Mouse (Mus musculus): ENCODE measurements at regions not wholly inside any gene's neighbourhood (a gene's known extent, or its start where the extent isn't known, plus 50 kb on each side); places are given as distances from the start of the nearest gene placed in this dataset.

DNA sequence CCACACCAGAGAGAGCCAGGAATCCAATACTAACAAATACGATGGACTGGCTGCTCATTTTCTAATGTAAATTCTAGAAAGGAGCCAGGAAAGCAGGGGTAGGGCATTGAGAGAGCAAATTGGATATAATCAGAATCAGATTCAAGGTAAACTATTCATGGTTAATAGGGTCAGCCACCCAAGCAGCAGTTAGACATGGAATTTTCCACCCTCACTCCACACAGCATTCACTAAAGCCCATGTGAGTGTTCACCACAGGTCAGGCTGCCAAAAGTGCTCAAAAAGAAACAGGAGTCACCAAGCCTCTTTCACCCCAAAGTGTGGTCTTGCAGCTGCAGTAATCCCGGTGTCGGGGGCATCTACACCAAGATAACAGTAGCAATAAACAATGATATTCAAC is 596.9 kb downstream of the Tox3 start:
- DNase-seq: no peak

DNA sequence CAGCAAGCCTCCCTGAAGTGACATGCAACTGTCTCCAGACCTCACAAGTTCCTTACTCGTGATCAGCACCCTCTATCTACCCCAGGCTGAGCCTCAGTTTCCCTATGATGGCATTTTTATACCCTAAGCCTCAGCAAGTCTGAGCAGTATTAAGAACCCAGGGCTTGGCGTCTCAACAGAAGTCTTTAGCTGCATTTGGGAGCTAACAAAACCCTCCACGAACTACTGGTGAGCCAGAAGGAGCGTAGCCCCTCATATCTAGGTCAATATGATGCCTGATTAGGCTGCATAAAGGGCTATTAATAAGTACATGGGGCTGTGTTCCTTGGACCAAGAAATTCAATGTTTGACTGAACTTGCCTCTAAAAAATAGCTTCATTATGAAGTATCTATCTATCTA is 600.4 kb downstream of the Tox3 start:
- DNase-seq: no peak

DNA sequence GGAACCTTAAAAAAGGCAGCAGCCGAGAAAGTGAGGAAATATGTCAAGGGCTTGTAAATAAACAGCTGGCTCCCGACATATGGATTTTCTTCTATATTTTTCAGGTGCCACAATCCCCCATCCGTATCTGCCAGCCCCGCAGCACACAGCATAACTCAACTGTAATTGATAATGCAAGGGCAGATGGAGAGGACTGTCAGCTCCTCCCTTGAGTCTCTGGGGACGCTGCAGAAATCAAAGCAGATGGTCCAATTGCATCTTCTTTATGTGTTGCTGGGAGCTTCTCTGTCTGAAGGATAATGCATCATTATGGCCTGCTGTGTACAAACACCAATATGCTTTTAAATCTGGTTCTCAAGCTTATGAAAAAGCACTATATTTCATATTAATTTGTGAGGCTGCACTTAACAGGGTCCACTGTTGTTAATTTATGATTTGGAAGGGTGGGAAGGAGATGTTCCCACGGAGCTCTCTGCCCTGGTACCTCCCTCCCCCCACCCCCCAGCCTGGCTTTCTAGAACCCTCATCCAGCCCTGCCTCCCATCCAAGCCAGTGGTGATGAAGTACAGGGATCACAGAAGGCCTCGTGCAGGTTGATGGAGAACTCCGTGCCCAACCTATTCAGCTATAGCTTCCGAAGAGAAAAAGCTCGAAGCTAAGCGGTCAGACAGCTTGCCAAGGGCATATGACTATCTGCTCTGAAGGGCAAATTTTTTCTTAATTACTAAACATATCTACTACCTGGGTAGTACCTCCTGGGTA is 603.7 kb downstream of the Tox3 start:
- DNase-seq: no peak

DNA sequence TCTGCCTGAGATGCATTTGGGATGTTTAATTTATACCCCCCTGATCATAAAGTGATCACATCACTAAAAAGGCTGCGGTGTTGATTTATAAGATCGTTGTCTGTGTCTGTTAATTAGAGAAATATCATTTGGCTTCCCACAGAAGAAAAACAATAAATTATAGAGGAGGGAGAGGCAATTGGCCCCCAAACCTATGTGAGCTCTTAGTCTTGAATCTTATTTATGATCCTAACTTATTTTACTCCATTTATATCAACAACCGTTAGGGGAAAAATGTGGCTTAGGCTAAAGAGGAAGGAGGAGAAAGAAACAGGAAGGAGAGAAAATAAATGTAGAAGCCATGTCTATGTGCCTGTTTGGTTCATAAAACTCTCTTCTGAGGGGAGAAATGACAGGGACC is 609.5 kb downstream of the Tox3 start:
- no peak for DNase-seq

DNA sequence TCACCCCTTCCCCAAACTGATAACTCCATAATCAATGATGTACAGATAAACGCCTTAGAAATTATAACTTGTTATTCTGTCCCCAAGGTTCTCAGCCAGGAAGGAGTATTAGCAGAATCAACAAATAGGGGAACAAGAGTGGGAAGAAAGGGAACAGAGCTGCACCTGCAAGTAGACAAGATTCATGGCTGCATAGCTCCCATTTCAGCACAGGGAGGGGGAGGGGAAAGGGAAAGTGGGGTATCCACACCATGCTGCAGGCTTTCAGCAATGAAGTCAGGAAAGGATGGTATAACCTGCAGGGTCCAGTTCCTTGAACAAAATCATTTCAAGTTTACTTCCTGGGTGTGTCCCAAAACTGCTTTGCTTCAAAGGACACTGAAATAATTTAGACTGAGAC is 610.5 kb downstream of the Tox3 start:
- no peak for DNase-seq

DNA sequence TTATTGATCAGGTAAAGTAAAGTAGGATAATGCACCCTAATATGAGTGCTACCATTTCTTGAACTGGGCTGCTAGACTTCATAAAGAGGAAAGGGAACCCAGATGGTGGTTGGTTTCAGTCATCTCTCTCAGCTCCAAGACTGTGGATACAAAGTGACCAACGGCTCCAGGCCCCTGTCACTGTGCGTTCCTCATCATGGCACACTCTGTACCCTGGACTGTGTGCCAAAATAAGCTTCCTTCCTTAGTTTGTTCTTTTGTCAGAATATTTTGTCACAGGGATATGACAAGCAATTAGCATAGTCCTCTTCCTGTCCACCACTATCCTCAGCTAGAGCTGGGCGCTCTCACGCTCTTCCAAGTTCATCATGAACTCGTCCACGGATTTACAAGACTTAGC is 620.9 kb downstream of the Tox3 start:
- no peak for DNase-seq

DNA sequence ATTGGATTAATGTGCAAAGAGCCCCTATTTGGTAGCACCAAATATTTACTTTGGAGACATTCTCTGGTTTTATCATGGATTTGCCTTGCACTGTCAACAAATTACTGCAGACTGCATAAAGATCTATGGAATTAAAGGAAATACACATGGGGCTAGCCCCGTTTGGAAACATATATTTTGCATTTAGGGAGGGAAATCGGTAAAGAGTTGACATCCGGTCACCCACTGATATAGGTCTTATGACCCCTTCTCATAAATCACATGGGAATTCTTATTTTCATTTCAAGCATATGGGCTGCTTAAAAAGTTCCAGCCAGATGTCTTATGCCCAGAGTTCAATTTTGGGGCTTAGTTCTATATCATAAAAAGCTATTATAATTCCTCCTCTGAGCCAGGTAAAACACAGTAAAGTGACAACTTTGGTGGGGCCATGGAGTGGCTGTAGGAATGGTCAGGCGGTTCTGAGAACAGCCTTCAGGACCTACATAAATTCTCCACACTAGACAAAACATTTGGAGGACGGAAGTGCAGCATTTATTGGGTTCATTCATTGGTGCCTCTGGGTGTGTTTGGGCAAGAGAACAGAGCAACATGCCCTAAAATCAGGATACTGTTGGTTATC is 626.3 kb downstream of the Tox3 start:
- no peak for DNase-seq

DNA sequence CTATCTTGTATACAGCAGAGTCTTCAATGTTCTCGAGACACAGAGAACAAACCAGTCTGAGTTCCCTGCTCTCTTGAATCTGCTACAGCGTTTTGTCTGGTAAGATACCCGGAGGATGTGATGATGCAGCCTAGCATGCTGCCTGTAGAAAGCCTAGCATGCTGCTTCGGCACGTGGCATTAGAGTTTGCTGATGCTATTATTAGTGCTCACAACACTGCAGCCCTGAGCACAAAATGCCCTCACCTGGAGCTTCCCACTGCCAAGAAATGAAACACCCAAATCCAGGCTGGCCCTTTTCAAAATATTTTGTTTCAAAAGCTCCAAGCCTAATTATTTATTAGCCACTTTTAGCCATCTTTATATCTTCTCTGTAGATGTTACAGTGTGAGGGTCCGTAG is 634.3 kb downstream of the Tox3 start:
- no peak for DNase-seq

DNA sequence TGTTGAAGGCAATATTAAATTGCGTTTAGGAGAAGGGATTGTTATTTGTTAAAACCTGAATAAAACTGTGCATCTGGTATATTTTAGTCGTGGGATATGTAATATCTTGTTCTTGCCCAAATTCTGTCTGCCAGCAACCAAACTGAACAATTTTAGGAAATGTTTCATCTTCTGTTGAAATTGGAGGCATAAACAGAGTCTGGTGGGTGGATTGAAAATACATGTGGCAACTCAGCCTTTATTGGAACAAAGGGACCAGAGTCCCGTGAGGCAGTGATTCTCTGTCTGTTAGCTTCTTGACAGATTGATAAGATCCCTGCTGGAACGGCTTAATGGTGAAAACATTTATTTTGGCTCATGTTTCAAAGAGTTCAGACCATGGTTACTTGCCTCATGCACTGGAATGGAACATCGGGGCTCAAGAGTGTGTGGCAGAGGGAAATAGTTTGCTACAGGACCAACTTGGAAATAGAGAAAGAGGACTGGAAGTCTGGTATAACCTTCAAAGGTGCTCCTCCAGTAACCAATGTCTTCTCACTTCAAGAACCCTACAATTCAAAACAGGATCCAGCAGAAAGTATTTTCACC is 640.7 kb downstream of the Tox3 start:
- DNase-seq: no peak

DNA sequence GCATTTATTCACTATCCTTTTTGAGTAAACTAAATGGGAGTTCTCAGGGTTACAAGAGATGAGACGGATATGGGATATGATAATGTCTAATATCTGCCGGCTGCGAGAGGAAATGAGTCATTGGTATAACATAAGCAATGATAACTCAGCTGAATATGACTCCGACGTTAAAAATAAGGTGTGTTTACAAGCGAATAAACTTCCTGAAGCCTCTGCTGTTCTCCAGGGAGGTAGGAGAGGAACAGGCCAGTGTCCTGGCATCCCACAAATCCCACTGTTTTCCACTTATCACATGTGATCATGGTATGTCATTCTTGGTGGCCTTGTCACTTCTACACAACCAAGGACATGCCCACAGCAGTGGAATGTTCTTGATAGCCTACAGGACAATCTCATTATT is 641.7 kb upstream of the Sall1 start:
- DNase-seq: no peak

DNA sequence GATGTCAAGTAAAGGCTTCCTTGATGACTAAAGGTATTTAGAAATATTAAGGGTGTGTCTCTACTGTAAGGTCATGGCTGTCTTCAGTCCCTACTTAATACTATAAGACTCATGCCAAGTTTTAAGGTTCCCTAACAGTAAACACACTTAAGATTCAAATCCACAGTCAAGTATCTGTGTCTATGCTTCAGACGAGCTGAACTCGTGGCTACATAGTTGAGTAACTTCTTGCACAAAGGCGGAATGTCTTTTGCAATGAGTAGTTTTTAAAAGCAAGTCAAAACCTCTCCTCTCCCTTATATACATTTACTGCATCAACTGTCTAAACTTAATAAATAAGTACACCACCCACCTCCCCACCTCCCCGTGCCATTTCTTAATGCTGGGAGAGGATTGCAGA is 637.0 kb upstream of the Sall1 start:
- no peak for DNase-seq

DNA sequence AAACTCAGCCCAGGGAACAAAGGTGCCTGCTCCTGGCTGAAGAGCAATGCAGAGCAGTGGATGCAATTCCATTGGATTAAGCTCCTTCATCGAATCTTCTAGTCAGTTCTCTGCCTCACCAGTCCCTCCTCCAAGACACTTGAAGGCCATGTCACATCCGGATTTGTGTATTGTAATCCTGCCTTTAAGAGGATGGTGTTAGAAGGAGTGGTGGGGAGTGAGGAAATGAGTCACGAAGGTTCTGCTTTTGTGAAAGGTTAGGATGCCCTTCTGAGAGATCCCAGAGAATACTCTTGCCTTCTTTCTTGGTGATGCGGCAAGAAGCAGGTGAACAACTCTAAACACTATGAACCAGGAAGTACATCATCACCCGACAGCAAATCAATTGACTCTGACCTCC is 636.4 kb upstream of the Sall1 start:
- DNase-seq: no peak

DNA sequence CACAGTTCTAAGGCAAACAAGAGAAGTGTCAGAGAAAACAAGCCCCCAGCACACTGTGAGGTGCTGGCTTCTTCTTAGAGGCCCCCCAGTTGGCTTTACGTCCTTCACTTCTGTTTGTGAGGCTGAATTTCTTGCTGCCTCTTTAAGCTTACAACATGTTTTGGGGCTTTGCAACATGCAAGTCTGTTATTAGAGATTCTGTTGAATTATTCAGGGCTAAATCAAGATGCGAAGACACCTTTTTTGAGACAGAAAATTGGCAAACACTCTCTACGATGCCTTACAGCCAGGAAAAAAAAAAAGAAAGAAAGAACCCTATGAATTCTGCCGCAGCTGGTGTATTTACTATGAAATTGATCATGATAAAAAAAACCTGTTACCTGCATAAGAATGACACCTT is 635.6 kb upstream of the Sall1 start:
- DNase-seq: no peak

DNA sequence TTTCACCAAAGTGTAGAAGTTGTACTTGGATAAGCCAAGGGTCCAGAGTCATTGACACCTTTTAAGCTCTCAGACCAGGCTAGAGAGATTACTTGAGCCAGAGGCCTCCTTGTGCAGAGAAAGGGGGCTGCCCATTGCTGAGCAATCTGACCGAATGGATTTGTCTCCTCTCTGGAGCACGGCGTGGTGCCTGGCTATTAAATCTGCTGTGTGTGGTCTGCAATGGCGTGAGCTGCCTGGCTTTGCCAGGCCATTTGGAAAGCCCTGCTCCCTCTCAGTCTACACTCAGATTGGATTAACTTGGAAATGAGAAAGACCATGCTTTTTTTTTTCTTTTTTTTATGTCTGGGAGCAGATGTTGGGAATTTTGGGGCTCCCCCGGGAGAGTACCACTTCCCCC is 633.3 kb upstream of the Sall1 start:
- DNase-seq: no peak

DNA sequence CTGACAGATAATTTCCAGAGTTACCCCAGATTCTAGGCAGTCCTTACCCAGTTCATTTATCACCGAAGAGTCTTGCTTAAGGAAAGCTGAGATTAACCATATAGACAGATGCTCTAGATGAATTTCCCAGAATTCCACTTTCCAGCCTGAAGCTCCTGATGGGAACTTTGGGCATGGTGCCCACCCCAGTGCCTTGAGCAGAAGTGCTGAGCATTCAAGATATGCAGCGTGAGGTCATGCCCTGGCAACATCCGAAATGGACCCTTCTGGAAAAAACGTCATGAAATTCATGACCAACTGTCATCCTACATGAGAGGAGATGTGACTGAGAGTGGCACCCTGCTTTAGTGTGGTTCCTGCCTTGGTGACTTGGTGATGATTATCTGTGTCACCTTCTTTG is 629.9 kb upstream of the Sall1 start:
- DNase-seq: no peak

DNA sequence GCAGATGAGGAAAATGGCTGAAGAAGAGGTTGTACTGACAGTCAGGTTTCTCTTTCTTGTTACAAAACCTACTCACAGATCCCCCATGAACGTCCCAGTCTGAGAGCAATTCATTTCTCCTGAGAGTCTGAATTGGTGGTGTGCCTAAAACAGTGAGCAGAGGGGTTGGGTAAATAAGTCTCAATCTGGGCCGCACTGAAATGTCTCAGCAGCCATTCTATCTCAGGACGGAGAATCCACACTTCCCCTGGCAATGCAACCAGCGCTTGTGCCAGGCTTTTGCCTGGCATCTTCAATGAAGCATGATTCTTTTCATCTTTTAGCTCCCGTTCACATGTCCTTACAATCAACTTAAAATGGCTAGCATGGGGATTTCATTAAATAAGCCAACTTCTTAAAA is 628.7 kb upstream of the Sall1 start:
- no peak for DNase-seq

DNA sequence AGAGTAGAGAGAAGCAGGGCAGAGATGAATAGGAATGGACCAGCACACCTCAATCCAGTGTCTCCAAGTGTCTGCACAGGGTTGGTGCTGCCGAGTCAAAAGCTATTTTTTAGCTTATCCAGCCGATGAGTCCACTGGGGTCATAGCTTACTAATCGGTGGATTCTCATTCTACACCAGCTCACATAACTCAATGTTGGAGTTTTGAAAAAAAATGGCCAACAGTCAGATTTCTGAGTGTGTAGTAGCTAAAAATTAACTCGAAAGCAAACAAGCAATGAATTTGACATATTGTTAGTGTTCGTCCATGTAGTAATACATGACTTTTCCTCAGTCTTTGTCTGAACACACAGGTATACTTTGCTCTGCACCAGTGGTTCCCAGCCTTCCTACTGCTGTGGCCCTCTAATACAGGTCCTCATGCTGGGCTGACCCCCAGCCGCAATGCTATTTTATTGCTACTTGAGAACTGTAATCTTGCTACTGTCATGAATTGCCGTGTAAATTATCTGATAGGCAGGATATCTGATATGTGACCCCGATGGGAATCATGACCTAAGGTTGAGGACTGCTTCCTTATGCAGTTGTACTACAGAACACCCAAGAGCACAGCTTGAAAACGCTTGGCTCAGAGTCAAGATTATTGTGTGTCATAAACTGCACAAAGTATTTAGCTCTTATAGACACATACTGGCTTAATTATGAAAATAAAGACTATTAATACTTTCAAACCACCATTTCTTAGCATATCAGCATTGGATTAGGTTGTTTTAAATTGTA is 621.1 kb upstream of the Sall1 start:
- no peak for DNase-seq

DNA sequence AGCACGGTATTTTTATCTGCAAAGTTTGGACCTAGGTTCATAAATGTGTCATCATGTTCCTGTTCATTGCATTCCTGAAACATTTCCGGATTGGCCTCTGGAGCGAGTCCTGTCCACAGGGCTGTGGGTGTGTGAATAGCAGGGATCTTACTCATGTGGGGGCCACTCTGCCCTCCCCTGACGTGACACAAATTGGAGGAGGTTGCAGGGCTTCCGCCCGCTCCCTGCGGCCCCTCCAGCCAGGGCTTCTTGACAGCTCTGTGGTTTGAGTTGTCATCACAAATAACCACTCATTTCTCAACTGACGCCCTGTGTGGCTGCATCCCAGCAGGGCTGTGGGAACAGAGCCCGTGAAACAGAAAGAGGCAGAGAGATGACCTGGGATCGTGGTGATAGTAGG is 619.9 kb upstream of the Sall1 start:
- no peak for DNase-seq

DNA sequence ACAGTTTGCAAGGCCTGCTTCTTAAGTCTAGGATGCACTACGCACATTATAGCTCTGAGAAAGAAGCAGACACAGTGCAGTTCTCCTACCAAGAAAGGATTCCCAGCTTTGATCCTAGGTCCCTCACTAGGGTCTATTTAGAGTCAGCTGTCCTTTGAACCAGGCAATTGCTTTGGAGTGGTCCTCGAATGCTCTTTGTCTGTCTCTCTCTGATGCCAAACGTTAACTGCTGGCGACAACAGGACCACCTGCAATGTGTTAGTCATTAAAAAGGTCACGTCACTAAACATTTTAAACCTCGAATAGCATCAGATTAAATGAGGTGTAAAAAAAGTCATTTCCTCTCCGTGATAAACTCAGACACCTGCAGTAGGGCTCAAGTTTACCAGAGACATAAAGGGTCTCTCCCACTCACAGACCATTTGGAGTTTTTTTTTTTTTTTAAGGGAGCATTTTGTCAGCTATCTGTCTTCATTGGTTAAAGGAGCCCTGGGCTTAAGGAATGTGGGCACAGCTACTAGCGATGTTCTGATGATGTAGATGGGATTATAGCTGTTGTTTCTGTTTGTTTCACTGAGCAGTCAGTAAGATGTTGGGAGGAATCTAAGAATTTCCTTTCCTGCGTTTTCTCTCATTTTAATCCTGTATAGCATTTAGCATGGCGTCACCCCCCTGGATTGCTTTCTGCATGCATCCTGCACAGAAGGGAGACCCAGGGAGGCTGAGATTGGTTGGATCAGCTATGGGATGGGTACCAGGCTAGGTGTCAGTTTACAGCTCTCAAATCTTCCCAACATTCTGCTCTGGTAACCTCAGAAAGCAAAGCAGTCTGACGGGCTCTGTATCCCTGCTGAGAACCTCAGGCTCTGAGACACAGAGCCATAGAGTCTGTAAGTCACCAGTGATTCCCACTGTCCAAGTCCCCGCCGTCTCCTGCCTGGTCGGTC is 615.3 kb upstream of the Sall1 start:
- no peak for DNase-seq

DNA sequence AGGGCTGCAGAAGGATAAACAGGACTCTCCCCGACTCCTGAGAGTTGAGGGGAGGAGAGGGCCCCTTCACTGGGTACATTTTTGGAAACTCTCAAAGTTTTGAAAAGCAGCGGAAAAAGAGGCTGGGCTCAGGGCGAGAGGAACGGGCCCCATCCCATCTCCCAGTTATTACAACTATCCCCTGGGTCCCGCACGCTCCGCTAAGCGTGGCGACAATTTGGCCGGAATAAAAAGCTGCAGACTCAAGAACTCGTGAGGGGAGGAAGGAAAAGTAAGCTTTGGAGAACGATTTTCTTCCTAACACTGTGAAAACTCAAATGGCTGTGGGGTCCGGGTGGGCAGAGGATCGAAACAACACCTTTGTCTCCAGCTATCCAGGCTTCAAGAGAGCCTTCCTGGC is 611.4 kb upstream of the Sall1 start:
- no peak for DNase-seq

DNA sequence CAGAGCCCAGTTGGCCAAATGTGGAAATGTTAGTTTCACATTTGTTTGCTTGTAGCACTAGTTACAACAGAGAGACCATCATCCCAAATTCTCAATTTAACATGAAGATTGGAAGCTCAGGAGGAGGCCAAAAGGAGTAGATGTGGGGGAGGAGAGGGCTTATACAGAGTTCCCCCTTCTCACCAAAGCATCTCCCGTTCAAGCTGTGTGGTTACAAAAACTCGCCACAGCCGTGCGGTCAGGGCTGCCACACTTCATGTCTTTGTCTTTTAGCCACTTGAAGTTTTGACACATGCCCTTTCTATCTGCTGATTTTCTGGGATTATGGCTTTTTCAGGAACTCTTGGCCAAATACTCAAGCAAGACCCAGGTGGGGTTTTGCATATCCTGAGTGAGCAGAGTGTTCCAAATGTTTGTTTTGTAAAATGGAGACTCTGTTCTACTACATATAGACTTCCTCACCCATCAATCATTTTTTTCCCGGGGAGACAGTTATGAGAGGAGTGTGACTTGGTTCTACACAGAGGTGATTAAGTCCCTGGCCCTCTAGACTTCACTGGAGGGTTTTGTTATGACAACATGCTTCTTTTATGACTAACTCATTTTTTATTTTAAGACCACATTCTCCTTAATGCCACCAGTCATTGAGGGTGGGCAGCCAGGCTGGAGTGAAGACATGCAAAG is 605.4 kb upstream of the Sall1 start:
- no peak for DNase-seq

DNA sequence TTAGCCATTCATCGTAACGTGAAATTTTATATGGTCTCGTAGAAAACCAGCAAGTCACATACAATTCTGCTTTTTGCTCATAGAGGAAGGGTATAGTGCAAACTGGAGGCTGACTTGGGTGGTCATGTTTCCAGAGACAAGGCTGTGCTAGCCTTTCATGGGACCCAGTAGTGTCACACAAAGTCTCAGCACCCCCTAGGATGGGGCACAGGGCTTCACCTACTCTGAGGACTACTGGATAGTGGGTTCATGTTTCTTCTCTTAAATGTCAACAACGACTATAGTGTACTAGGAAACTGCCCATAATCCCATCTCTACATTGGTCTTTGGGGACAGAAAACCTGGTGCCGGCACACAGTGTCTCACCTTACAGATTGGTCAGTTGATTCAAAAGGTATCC is 603.0 kb upstream of the Sall1 start:
- no peak for DNase-seq
